Mouse (Mus musculus) limb, embryonic 11.5 days (tissue): ENCODE data around the gene Cysrt1. TPM values are rescaled to one million over a fixed set of nuclear protein-coding genes. Genes with fewer than 3 reads are reported as not detected.

Experiments
- ATAC-seq: fragments of 200-750 bp; cut with Nextera tagmentation; 2 replicates; pipeline ENCODE4 v1.8.0; 2017; ENCODE audit warnings: low read depth; ENCODE audit not compliant: insufficient number of reproducible peaks, low FRiP score, low TSS enrichment
- DNase-seq: peaks from one replicate; pipeline ENCODE4 v3.0.0-alpha.2; 2015; ENCODE audit warnings: low spot score
- H3K27ac ChIP-seq: fragments of 300-500 bp; sonication (generic); replicated peaks from 2 replicates; pipeline ENCODE4 v1.5.1; 2014; ENCODE audit warnings: low read depth, mild to moderate bottlenecking, low read length
- H3K27me3 ChIP-seq: fragments of 300-500 bp; sonication (generic); 2 replicates; pipeline ENCODE4 v1.6.1; 2014; ENCODE audit warnings: mild to moderate bottlenecking, low read length, mixed read lengths; ENCODE audit not compliant: control insufficient read depth, insufficient read depth
- H3K36me3 ChIP-seq: fragments of 300-500 bp; sonication (generic); 2 replicates; pipeline ENCODE4 v1.6.1; 2014; ENCODE audit warnings: mild to moderate bottlenecking, low read length, moderate library complexity, mixed read lengths; ENCODE audit not compliant: control insufficient read depth, insufficient read depth
- H3K4me1 ChIP-seq: fragments of 300-500 bp; sonication (generic); 2 replicates; pipeline ENCODE4 v1.6.1; 2014; ENCODE audit warnings: low read length, mixed read lengths; ENCODE audit not compliant: control insufficient read depth, insufficient read depth
- H3K4me2 ChIP-seq: fragments of 300-500 bp; sonication (generic); 2 replicates; pipeline ENCODE4 v1.6.1; 2014; ENCODE audit warnings: low read depth, mild to moderate bottlenecking, moderate library complexity; ENCODE audit not compliant: severe bottlenecking
- H3K4me3 ChIP-seq: fragments of 300-500 bp; sonication (generic); 2 replicates; pipeline ENCODE4 v1.5.1; 2014; ENCODE audit warnings: low read depth, low read length
- H3K9ac ChIP-seq: fragments of 300-500 bp; sonication (generic); 2 replicates; pipeline ENCODE4 v1.6.1; 2014; ENCODE audit warnings: mild to moderate bottlenecking, low read length
- H3K9me3 ChIP-seq: fragments of 300-500 bp; sonication (generic); 2 replicates; pipeline ENCODE4 v1.6.1; 2016; ENCODE audit warnings: low read length; ENCODE audit not compliant: control insufficient read depth
- WGBS: fragments of 180-500 bp; shearing (Covaris S2); extraction: QIAGEN DNeasy Blood & Tissue Kit; methylation state at CpG from one replicate; pipeline ENCODE4 v1.1.7; 2014; 5-methylcytosine and 5-hydroxymethylcytosine counted together
- polyA plus RNA-seq: library from polyadenylated mRNA; unstranded; fragments of >200 nt; fragmentation: Nextera tagmentation; extraction: Ambion mirVana; gene quantifications from 2 replicates; pipeline ENCODE4 v1.2.1, GENCODE M21; 2014

Gene Cysrt1
- polyA plus RNA-seq, 1 experiment from 2014 or later, result not detected

DNA sequence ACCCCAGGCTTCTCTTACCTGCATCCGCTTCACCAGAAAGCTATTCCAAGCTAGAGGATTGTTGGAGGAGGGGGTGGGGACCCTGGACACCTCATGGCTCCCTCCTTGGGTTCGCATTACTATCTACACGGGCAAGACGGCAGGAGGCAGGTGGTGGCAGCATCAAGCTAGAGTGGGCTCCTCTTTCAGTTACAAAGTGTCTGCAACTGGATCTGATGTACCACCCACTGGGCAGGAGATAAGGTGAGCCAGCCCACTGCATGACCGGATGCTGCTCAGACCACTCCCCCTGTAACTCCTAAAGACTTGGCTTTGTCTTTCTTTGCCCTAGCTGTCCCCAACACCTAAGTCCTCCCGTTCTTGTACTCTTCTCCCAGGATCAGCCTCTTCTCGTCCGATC lies 5.6 kb downstream of the Cysrt1 start, which contains the start of gene Rnf224:
Gene Rnf224 (minus strand): TSS at position 174 of the 400 bp plus-strand sequence.
- 34% methylated on average over 8 of the region's 8 CpGs for WGBS
- no peak for ATAC-seq
- peaks cover 10% of the 10 kb centered on the region for H3K27me3 ChIP-seq
- H3K4me2 ChIP-seq, result no peak within 1 kb of the TSS
- H3K27ac ChIP-seq, result no peak within 1 kb of the TSS
- no peak within 1 kb of the TSS for H3K9ac ChIP-seq
- no peaks in the 10 kb centered on the region for H3K9me3 ChIP-seq
- H3K4me1 ChIP-seq, result peaks cover 8% of the 10 kb centered on the region; the same call in 1 of the 2 replicates
- H3K36me3 ChIP-seq, result no peaks in the 10 kb centered on the region
- H3K4me3 ChIP-seq, result no peak within 1 kb of the TSS
- DNase-seq, result no peak

DNA sequence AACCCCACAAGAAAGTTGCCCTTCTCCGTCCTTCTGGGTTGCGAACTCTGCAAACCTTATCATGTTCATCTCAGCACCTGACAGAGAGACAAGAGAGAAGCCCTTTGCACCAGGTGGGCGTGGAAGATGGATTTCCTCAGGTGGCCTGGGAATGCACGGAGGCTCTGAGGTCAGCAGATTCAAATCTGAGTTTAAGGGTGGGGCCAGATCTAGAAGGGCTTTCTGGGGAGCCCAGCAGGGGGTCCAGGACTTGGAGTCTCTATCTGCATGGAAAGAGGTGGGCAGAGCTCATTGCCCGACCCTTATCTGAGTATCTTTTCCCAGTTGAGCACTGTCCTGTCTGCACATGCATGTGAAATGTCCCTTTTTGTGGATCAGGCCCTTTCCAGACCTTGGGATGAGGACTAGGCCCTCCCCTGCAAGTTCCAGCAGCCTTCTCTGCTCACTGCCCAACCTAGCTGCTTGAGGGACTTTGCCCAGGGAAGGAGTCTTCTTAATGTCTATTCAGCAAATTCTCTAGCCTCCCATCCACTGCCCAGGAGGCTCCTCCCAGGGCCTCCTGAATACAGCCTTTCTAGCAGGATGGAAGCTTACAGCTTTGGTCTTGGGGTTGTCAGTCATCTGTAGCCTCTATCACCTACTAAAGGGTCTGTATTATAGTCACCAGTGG lies 7.6 kb downstream of the Cysrt1 start:
- Histone ChIP-seq H3K4me2 (no peak overlapping the region), H3K9ac (no peak overlapping the region), H3K4me1 (no peaks in the 10 kb centered on the region), H3K4me3 (no peak overlapping the region), H3K9me3 (no peaks in the 10 kb centered on the region), H3K27me3 (peaks cover 2% of the 10 kb centered on the region; the same call in 1 of the 2 replicates), H3K27ac (no peak overlapping the region), H3K36me3 (no peaks in the 10 kb centered on the region)
- ATAC-seq, result no peak
- WGBS, result 71% methylated on average over 5 of the region's 5 CpGs
- DNase-seq, result no peak

DNA sequence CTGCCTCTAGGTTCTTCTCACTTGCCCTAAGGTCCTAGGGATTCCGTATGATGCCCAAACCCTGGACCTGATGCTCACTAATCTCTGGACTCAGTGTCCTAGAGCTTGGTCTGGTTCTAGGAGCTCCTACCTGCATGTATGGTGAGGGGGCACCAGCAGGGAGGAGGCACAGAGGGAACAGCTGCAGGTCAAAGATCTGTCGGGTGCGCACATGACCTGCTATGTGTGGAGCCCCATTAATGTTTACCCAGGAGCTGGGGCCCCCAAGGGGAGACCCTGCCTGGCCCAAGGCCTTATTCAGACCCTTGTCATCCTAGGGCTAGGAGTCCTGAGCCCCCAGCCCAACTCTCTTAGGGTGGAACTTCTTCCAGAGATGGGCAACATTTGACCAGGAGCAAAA lies 8.2 kb downstream of the Cysrt1 start, which contains the start of gene Slc34a3:
Gene Slc34a3 (minus strand): TSS at position 315 of the 400 bp plus-strand sequence.
- no peak within 1 kb of the TSS for H3K4me2 ChIP-seq
- DNase-seq (no peak), ATAC-seq (no peak)
- WGBS, result 94% methylated on average over 3 of the region's 3 CpGs
- no peaks in the 10 kb centered on the region for H3K36me3 ChIP-seq
- no peak within 1 kb of the TSS for H3K9ac ChIP-seq
- H3K4me3 ChIP-seq, result no peak within 1 kb of the TSS
- H3K4me1 ChIP-seq, result no peaks in the 10 kb centered on the region
- H3K27ac ChIP-seq, result no peak within 1 kb of the TSS
- no peaks in the 10 kb centered on the region for H3K9me3 ChIP-seq
- peaks cover under 1% of the 10 kb centered on the region; the same call in 1 of the 2 replicates for H3K27me3 ChIP-seq

DNA sequence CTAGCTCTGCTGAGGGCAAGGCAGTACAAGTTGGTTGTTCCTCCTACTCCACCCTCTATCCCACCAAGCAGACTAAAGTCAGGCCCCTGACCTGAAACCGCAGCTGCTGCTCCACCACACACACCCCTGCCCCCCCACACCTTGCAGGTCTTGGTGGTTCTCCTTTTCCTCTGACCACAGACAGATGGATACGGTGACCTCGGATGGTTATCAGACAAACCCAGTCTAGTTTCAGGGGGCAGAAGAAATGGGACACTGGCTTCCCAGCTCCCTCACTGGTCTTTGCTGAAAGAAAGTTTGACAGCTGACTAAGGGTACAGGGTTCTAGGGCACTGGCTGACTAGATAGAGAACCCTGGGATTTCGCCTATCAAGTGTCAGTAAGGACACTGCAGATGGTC lies 8.8 kb downstream of the Cysrt1 start:
- H3K27me3 ChIP-seq, result no peaks in the 10 kb centered on the region
- no peaks in the 10 kb centered on the region for H3K36me3 ChIP-seq
- H3K9ac ChIP-seq, result no peak overlapping the region
- no peak for ATAC-seq
- no peak for DNase-seq
- H3K9me3 ChIP-seq, result no peaks in the 10 kb centered on the region
- no peak overlapping the region for H3K27ac ChIP-seq
- no peaks in the 10 kb centered on the region for H3K4me1 ChIP-seq
- 74% methylated on average over 4 of the region's 4 CpGs for WGBS
- no peak overlapping the region for H3K4me2 ChIP-seq
- no peak overlapping the region for H3K4me3 ChIP-seq

DNA sequence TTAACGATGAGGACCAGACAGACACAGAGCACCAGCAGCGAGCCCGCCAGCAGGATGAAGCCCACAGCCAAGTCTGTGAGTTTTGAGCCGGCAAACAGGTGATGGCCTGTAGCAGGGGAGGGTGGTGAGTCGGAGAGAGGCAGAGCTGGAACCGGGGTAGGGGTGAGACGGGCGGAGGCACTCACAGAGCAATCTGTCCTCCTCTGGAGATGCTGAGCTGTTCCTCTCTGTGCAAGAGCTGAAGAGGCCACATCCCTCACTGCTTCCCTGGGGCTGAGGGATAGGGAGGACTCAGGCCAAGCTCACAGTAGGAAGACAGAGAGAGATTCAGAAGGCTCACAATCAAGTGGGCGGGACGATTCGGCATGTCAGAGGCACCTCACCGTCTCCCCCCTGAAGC lies 11.2 kb downstream of the Cysrt1 start:
- Histone ChIP-seq H3K36me3 (no peaks in the 10 kb centered on the region), H3K4me1 (no peaks in the 10 kb centered on the region), H3K4me2 (no peak overlapping the region), H3K9me3 (no peaks in the 10 kb centered on the region), H3K27me3 (no peaks in the 10 kb centered on the region), H3K9ac (no peak overlapping the region), H3K4me3 (no peak overlapping the region), H3K27ac (no peak overlapping the region)
- no peak for ATAC-seq
- DNase-seq, result no peak
- 57% methylated on average over 12 of the region's 12 CpGs for WGBS

DNA sequence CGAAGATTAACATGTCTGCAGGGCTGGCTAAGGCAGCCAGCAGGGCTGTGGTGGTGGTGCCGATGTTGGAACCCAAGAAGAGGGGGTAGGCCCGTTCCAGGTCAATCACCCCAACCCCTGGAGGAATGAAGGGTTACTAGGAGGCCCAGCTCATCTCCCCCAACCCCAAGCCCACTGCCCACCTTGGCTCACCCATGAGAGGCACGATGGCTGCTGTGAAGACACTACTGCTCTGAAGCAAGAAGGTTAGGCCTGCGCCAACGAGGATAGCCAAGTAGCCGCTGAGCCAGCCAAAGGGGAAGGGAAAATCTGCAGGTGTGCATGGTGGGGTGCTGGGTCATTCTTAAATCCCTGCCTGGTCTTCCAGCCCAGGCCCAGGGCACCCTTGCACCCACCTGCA lies 11.7 kb downstream of the Cysrt1 start:
- Histone ChIP-seq H3K4me2 (no peak overlapping the region), H3K27ac (no peak overlapping the region)
- 89% methylated on average over 7 of the region's 7 CpGs for WGBS

DNA sequence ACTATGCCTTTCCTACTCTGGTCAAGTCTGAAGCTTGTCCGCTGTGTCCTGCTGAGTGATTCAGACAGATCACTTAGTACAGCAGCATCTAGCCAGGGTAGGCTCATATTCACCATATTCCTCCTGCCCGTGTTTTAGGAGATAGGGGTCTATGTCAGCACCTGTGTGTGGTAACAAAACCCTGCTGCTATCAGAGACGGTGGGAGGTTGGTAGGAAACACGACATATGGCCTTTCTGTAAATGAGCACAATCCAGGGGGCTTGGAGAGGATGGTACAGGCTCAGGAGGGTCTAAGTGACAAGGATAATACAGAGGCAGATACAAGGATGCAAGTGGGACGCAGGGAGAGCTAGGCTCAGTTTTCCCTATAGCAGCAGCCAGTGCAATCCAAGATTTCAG lies 12.7 kb downstream of the Cysrt1 start:
- no peak for DNase-seq
- H3K27me3 ChIP-seq, result no peaks in the 10 kb centered on the region
- H3K4me2 ChIP-seq, result no peak overlapping the region
- ATAC-seq, result no peak
- WGBS, result 86% methylated on average over 5 of the region's 5 CpGs
- peaks cover 3% of the 10 kb centered on the region; the same call in 1 of the 2 replicates for H3K4me1 ChIP-seq
- no peak overlapping the region for H3K9ac ChIP-seq
- H3K36me3 ChIP-seq, result no peaks in the 10 kb centered on the region
- no peaks in the 10 kb centered on the region for H3K9me3 ChIP-seq
- no peak overlapping the region for H3K27ac ChIP-seq
- no peak overlapping the region for H3K4me3 ChIP-seq

More for the DNA sequence above, 11.7 kb downstream of the Cysrt1 start:
- Histone ChIP-seq H3K9me3 (no peaks in the 10 kb centered on the region), H3K4me1 (peaks cover 2% of the 10 kb centered on the region; the same call in 1 of the 2 replicates), H3K9ac (no peak overlapping the region), H3K36me3 (no peaks in the 10 kb centered on the region), H3K4me3 (no peak overlapping the region), H3K27me3 (no peaks in the 10 kb centered on the region)
- ATAC-seq (no peak), DNase-seq (no peak)

DNA sequence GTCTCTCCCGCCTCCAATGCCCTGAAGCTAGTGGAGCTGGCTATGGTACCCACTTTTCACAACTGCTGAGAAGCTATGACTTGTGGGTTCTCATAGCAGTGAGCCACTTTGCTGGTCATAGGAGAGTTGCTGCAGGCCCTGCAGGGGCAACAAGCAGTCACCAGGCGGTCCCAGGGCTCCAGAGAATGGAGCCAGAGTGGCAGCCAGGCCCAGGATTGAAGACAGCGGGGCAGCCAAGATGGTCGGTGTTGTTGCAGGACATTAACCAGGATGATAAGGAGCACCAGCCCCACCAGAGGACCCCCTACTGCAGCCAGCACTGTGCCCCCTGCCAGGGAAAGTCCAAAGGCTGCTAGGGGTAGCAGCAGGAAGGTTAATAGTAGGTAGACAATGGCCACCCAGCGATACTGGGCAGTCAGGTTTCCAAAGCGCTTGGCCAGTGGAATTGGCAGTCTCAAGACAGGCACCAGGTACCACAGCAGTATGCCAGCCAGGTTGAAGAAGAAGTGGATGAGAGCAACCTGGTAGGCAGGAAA lies 13.2 kb downstream of the Cysrt1 start:
- ATAC-seq (no peak), DNase-seq (no peak)
- no peaks in the 10 kb centered on the region for H3K27me3 ChIP-seq
- WGBS, result 68% methylated on average over 6 of the region's 6 CpGs
- no peaks in the 10 kb centered on the region for H3K9me3 ChIP-seq
- H3K36me3 ChIP-seq, result no peaks in the 10 kb centered on the region
- peaks cover 3% of the 10 kb centered on the region; the same call in 1 of the 2 replicates for H3K4me1 ChIP-seq
- H3K27ac ChIP-seq, result no peak overlapping the region
- peak overlapping the region; percentile 26; the same call in 1 of the 2 replicates for H3K4me2 ChIP-seq
- no peak overlapping the region for H3K9ac ChIP-seq
- H3K4me3 ChIP-seq, result no peak overlapping the region
